Mouse (Mus musculus) lung, postnatal 25 days (tissue): ENCODE measurements around the gene Dock2.

Source experiments
- DNase-seq: peaks from one replicate; pipeline ENCODE4 v3.0.0; 2022; ENCODE audit warnings: low spot score

The Dock2 gene

DNA sequence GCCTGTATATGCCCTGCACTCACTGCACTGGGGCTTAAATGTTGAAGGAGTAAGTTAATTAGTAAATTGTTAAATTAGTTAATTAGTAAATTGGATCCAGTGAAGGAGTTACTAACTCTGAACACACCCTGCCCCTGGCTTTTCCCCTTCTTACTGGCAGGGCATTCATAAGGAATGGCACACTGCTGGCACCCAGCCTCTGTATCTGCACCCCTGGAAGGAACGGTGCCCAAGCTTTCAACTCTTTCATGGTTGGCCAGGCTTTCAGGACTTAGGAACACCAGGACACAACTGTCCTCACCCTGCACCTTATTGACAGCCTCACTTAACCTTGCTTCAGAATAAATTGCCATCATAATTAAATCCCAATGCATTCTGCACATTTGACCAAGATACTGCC, 359.1 kb downstream of the Dock2 start:
- DNase-seq = no peak

DNA sequence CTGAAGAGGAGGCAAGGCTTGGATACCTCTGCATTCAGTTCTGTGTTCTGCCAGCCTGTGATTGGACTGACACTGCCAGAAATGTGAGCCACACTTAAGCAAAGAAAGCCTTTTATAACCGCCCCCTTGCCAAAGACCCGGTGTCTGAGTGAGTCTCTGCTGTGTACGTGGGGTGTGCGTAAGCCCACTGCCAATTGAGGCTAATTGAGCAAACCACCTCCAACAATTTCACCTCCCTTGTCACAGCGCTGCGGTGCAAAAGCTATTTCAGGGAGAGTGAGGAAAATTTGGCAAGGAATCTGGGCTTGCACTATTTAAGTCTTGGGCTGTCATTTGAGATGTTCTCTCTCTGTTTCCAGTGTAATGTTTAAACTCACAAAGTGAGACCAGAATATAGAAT, 362.6 kb downstream of the Dock2 start:
- DNase-seq = no peak

DNA sequence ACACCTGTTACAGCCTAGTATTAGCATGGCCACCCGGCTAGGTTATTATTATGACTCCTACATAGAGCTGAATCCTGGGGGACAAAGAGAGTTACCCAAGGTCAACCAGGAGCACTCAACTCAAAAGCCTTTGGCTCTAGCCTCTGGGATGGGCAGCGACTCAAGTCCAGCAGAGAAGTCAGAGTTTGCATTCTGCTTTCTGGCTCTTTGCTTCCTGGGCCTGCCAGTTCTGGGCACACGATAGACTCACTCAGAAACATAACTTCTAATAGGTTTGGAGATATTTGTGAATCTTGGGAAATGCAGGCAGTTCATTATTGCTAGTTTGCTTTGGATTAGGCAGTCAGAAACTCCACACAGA, 367.1 kb downstream of the Dock2 start:
- DNase-seq = no peak

DNA sequence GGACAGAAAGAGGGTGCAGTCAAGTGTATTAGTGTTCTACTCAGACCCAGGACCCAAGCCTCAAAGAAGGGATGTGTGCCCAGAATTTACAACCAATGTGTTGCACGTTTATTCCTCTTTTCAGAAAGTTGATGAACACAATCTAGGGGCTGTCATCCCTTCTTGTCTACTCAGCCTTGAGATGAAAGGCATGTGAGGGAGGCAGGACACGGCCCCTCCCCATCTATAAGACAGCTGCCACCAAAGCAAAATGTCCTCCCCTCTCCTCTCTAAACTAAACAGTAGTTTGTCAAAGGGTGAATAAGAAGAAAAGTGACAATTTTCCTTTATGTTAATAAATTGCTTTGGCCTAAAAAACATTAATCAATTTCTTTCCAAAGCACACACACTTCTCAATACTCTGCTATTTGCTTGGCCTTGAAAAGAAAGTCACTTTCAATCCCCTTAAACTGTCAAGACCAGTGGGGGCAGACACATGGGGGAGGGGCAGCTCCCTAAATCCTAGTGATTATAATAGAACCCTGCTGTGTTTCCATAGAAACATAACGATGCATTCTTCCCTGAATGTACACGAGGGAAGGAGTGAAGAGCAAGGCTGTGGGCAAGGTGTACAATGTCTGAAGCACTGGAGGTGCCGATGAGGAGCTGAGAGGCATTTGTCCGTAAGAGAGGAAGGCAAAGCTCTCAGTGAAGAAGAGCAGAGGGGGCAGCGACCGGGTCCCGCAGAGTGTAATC, 367.6 kb downstream of the Dock2 start:
- DNase-seq = no peak

DNA sequence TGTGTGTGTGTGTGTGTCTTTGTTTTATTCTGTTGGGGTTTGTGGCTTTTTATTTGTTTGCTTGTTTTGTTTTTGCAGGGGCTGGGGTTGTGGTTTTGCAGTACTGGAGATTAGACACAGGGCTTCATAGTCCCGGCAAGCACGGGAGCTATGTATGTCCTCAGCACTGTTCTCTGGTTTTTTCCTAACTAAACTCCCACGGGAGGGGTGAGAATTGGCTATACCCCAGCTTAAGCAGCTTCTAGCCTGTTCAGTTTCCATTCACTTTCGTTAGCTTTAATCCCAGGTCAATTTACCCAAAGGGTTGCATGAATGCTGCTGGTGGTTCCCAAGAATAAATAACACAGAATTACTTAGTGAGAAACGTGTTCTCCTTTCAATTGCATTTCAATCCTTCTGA, 376.8 kb downstream of the Dock2 start:
- DNase-seq = no peak

DNA sequence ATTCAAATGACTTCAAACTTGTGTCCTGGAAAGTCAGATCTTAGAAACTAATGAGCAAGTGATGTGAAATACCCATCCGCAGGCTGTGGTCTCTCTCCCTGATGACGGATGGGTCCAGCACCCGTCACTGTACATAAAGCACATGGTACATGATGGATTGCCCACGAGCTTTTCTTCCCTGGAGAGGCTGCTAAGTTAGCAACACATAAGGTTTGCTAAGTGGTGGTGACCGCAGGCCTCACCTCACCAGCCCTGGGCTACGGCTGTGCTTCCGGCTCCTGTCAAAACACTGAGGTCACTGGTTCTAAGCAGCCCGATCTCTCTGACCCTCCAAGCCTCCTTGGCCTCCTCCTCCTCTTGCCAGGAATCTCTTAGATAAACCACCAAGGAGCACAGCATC, 377.4 kb downstream of the Dock2 start:
- DNase-seq = no peak

DNA sequence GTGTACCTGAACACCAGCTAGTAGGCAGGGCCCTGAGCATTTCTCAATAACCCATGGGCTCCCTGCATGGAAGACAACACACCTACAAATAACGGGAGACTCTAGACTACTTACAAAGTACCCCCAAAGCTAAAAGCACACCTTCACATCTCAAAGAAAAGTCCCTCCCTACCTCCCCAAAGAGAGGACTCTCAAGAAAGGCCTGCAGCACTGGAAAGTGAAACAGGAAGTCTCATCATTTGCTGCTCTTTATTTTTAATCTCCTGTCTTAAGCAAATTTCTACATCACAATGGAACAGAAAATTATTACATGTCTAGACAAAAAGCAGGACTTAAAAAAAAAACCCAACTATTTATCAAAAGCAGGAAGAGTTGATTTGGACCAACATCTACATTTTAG, 378.4 kb downstream of the Dock2 start:
- DNase-seq = no peak

DNA sequence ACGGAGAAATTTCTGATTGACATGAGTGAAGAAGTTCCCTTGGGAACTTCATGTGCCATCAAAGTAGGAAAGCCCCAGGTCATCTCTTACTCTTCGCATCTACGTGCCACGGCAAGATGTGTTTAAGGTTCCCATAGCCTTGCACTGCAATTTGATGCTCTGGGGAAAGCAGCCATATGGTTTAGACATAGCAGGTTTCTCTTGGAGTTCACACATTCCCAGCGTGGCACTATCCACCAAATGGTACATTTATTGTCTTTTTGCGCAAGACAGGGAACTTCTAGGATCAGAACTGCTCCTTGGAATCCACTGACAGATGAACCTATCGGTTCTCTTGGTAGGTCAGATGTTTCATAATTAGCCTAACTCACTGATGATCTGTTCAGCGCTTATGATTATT, 382.3 kb downstream of the Dock2 start:
- no peak for DNase-seq

DNA sequence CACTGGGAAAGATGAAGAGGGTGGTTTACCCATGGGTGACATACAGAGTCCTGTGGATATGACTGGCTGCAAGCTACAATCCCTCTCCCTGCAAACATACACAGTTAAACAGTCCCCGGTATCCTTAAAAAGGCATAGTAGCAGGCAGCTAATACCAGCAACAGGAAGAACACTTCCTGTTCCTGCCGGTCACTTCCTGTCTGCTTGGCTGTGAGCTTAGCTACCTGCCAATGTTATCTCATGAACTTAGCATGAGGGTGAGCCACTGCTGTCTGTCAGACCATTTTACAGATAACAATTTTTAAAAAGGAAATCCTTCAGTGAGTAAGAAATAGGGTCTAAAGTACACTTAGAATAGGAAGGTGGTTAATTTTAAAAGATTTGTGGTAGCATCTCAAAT, 385.1 kb downstream of the Dock2 start:
- DNase-seq = no peak

DNA sequence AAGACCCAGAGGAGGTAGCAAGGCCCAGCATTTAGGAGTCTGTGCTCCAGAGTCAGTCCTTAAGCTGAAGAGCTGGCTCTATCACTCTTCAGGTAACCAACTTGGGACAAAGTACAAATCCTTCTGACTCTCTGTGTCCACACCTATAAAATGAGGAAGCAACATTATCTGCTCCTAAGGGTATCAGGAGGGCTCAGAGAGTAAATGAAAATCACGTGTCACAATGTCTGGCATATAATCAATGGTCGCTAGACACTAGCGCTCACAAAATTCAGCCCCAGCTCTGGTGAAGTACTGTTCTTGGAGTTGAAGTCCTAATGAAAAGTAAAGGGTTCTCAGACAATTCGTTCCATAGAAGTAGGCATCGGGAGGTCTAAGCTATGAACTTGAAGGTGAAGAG, 386.0 kb downstream of the Dock2 start:
- DNase-seq = no peak

DNA sequence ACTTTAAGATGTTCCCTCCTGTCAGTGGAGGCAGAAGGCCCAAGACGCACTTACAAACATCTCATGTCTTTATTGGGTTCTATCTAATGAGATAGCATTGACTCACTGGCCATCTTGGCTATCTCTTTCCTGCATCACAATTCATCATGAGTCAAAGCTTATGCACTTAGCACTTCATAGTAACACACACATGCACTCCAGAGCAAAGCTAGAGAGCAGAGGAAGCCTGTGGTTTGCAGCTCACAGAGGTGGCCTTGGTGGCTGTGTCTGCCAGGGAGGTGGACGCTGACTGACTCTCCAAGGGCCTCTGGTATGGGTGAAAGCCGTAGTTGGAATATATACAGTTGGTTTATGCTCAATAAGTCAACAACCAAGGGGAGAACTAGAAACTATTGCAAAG, 387.9 kb downstream of the Dock2 start:
- DNase-seq = no peak

DNA sequence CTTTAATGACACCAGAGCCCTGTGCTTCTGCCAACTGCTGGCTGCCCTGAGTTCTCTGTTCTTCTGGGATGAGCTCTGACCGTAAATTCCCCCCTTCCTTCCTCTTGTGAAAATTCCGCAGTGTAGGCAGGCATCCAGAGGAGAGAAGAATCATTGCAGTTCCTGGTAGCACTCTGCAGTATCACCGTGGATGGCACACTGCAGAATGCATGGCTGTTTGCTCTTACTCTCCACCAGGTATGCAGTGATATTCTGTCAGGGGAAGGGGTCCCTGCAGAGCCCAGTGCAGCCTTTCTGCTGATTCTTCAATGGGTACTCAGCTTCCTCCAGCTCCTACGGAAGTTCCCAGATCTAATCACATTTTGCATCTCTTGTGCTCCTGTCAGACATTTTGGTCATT, 391.6 kb downstream of the Dock2 start:
- DNase-seq = no peak

DNA sequence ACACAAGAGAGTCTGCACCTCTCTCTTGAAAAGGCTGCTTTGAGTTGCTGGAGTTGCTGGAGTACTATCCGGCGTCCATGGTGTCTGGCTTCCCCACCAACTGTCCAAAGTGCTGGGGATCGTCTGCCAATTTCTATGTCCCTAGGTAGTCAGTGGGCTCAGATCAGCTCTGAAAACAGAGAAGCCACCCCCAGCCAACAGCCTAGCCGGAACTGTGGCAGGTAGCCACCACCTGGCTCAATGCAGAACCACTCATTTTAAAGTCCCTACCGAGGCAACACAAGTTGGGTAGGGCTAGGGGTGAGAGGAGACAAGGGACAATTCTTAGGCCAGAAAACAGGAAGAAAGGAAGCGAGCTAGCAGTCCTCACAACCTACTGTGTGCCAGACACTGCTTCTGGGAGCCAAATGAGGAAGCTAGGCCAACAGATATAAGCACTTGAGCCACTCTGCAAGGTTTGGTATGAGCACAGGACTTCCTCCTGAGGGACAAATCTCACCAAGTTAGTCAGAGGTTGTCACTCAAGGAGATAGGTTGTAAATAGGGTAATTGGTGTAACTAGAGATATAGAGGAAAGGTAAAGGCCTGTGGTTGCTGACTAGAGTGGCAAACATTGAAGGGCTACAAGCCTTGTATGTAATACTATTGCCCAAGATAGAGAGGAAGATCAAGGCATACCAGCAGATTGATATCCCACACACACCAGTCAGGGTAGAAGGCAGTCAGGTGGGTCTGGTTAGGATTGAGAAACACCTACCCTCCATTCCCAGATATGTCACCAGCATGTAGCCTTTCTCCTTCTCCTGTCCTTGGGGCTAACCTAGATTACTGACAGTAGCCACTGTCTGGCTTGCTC, 394.2 kb downstream of the Dock2 start:
- DNase-seq = peak; percentile 5

DNA sequence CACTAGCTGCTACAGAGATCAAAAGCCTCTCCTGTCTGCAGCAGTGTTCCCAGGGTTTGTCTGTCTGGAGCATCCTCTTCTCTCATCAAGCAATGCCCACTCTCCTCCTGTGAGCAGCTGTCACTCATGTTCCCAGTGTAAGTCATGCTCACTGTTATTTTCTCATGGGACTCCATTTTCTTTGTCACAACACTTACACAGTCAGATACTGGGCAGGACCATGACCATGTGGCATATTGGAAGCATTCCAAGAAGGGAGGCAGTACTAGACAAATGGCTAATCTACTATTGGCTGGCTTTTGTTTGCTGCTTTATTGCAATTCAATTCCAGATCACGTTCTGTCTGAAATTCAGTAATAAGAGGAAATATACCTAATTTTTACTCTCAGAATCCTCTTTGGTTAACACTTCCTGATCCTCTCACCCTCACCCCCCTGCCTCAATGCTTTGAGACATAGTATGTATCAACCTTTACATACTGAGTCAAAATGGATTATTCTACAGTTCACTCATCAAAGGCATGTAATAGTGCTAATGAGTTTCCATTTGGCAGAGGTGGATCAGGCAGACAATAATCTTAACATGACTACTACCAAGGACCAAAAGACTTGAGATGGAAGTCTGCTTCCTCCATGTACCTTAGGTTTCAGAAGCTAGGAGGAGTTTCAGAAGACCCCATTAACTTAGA, 398.5 kb downstream of the Dock2 start:
- DNase-seq = no peak

DNA sequence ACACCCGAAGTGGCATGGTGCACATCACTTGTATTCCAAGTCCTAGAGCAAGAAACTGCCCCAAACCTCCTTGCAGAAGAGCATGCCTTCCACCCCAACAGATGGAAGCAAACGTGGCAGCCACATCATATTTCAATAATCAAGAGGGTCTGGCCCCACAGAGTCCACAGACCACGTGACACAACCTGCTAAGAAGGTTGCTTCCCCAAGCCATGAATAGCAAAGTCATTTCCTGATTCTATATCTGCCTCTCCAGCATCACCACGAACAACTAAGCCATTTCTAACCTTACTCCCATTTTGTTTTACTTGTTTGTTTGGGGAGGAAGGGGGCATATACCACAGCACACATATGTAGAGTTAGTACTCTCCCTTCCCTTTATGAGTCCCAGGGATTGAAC, 399.5 kb downstream of the Dock2 start:
- DNase-seq = no peak

DNA sequence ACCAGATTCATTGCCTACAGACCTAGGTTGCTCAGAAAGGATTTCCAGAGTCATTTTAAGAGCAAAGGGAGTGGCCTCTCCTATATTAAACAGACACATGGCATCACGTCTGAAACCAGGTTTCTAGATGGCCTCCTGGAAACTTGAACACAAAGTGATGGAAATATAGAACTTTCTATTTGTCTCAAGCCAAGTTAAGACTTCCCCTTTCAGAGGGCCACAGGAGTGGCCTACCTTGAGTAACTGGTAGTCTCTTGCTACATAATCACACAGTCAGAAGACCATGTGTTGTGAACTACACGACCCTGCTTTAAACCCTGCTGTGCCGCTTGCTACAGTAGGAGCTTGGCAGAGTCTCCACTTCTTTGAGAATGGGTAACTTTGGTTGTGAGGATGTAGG, 400.2 kb downstream of the Dock2 start:
- no peak for DNase-seq

DNA sequence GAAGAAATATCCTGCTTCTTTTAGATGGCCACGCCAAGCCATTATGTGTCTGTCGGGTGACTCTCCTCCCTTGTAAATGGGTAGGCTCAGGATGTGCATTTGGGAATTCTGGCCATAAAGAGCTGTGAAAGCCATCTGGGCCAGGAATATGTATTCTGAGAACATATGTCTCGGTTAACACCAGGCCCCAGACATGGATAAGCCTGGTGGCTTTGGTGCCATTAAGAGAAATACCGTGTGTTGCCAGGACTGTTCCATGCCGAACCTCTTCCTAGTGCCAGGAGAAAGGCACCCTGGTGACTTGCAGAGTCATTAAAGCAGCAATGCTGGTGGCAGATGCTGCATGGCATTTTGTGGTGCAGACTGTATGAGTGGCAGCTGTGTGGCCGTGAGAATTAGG, 406.0 kb downstream of the Dock2 start:
- DNase-seq = no peak

DNA sequence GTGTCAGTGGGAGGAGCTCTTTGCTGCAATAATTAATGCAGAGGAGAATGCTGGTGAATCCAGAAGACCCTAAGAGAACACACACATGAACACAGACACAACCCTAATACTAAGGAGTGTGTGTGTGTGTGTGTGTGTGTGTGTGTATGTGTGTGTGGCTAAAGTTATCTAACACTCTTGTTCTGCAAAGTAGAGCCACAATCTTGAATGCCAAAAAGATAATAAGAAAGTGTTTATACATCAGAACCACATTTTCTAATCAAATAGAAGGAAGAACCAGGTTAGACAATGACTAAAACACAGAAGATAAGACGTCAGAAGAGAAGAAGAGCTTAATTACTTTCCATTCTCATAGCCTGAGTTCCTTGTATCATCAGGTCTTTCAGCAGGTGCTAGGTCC, 408.1 kb downstream of the Dock2 start:
- no peak for DNase-seq

DNA sequence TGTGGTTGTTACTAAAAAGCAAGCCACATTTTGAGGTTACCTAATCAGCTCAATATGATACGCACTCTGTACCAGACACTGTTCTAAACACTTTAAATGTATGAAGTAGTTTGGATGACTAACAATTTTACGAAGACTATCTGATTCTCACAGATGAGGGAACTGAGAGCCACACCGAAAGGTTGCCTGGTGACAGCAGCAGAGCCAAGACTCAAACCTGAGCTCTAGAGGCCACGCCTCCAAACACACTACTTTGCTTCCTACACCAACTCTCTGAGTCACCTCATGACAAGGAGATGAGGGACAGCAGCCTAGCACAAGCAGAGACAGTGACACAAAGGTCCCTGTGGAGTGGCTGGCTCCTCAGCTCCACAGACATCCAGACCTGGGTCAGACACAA, 411.5 kb downstream of the Dock2 start:
- no peak for DNase-seq

DNA sequence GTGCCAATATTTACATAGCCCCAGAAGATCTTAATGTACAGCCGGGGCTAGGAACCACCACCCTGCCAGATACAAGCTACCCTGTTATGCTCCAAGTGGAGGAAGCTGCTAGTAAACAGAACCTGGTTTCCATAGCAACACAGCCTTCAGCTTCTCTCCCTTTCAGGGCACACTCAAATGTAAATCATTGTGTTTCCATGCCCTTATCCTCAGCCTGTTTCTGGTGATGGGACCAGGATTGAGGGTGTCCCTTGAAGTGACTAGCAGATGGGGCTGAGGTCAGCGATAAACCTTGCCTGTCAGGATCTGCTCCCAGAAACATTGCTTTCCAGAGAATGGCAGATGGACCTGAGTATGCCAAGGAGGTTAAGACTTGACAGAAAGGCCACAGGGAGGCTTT, 427.6 kb downstream of the Dock2 start:
- DNase-seq = no peak

DNA sequence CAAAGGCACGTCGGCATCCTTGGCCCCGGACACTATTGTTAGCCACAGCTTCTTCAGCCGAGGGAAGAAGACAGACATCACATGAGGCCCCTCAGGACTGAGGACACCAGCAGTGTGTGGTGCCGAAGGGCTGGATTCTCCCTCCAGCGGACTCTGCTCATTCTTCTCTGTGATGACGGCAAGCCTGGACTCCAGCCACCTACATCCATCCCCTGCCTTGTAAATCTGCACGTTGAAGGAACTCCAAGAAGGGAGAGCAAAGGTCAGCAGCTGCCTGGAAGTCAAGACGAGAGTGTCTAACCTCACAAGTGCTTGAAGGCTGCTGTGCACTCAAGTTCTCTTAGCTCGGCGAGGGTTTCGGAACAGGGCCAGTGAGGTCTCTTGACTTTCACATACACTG, 428.3 kb downstream of the Dock2 start:
- no peak for DNase-seq

DNA sequence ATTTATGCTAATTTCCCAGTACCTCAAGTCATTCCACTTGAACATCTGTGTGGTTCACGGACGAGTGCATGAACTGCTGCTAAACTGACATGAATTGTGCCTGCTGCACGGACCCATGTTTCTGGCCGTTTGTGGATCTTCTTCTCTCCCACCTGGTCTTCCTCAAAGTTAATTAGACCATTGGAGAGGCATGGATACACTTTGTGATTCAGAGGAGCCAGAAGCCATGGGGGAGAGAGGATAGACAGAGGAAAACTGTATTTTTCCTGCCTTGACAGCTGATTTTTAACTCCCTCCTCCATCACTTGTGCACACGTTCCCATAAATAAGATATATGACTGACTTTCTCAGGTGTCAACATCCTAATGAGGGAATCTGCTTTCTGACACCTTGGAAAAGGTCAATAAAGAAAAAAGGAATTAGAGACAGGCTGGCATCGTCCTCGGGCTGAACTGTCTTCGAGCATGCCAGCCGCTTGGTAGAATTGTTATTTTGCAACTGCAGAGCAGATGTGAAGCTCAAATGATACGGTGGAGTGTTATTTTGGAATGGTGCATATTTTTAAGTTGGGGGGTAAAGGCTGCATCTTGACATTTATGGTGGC, 434.1 kb downstream of the Dock2 start:
- no peak for DNase-seq
